Mouse (Mus musculus) thymus, adult 2 months (tissue): ENCODE results near the gene Dpm2. TPM values are rescaled to one million over a fixed set of nuclear protein-coding genes. Genes with fewer than 3 reads are reported as not detected.
A peak's percentile ranks its signal among the peaks of the same experiment; 100 is the strongest.

Experiments
- DNase-seq: peaks from one replicate; pipeline ENCODE4 v3.0.0; 2021
- H3K27ac ChIP-seq: fragments of 200-500 bp; 2 replicates; pipeline ENCODE4 v1.5.1; 2012; ENCODE audit warnings: low read length, control low read depth; ENCODE audit not compliant: control insufficient read depth, insufficient read depth
- H3K27me3 ChIP-seq: fragments of 200-500 bp; 2 replicates; pipeline ENCODE4 v1.6.1; 2012; ENCODE audit warnings: mild to moderate bottlenecking, low read length, moderate library complexity, mixed read lengths; ENCODE audit not compliant: control insufficient read depth, insufficient read depth
- H3K36me3 ChIP-seq: fragments of 200-500 bp; 2 replicates; pipeline ENCODE4 v1.6.1; 2012; ENCODE audit warnings: mild to moderate bottlenecking, low read length, moderate library complexity; ENCODE audit not compliant: control insufficient read depth, insufficient read depth
- H3K4me1 ChIP-seq: fragments of 200-500 bp; replicated peaks from 2 replicates; pipeline ENCODE4 v1.6.1; 2012; ENCODE audit warnings: low read length; ENCODE audit not compliant: control insufficient read depth, insufficient read depth
- H3K4me3 ChIP-seq: fragments of 200-500 bp; 2 replicates; pipeline ENCODE4 v1.5.1; 2012; ENCODE audit warnings: mild to moderate bottlenecking, low read length, control low read depth, moderate library complexity; ENCODE audit not compliant: control insufficient read depth, insufficient read depth
- CTCF ChIP-seq: fragments of 200-500 bp; IDR thresholded peaks from 2 replicates; pipeline ENCODE4 v1.5.1; 2012; ENCODE audit warnings: mild to moderate bottlenecking, control low read depth, low read length, moderate library complexity, borderline replicate concordance; ENCODE audit not compliant: control insufficient read depth, poor library complexity, insufficient read depth; ENCODE audit errors: extremely low read depth
- POLR2A ChIP-seq: fragments of 200-500 bp; IDR thresholded peaks from 2 replicates; pipeline ENCODE4 v1.6.1; 2012; ENCODE audit warnings: mild to moderate bottlenecking, low read length, control low read depth, moderate library complexity; ENCODE audit not compliant: control insufficient read depth, poor library complexity, insufficient read depth; ENCODE audit errors: extremely low read depth
- WGBS: fragments of 180-500 bp; shearing (Covaris S2); methylation state at CpG from one replicate; pipeline ENCODE4 v1.1.7; 2018; 5-methylcytosine and 5-hydroxymethylcytosine counted together
- polyA plus RNA-seq: library from polyadenylated mRNA; depleted of rRNA; stranded (reverse); fragments of >200 nt; gene quantifications from 2 replicates; pipeline ENCODE4 v1.2.3, GENCODE M21; 2012; rRNA removed

The Dpm2 gene
- polyA plus RNA-seq = 158 and 173 TPM in 2 replicates

DNA sequence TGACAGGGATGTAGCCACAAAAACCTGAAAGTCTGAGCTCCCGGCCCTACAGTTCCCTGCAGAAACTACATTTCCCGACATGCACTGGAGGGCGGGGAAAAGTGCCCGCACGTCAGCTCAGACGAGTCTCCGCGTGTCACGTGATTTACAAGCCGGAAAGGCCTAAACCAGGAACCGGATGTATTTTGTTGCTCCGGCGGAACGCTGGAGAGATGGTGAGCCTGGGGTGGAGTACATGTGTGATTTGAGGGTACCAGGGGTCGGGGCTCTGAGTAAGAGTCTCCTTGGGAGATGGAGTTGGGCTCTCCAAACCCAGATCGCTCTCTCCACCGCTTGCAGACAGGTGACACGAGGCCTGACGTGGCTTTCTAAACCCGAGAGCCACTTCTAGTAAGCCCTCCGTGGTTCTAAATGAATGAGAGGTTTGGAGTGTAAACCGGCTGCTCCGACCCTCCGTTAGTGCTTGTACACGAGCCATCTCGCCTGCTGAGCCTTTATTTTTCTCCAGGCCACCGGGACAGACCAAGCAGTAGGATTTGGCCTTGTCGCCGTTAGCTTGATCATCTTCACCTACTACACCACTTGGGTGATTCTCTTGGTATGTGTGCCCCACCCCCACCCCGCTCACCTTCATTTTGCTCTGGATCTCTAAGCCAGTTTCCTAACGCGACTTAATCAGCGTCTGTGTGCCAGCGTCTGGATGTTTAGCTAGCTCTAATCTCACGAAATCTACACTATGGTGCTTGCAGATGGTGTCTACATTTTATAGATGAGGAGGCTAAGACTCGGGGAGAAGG is at the start of gene Dpm2:
Gene Dpm2, plus strand, starts transcription at position 161 of the 797 bp plus-strand sequence.
- H3K27ac ChIP-seq = peak within 1 kb of the TSS; percentile 33; the same call in 1 of the 2 replicates
- peaks cover 16% of the 10 kb centered on the region for H3K4me1 ChIP-seq
- H3K27me3 ChIP-seq = no peaks in the 10 kb centered on the region
- peak; percentile 92 for DNase-seq
- TF ChIP-seq POLR2A (peak; percentile 76), CTCF (no peak)
- H3K4me3 ChIP-seq = peak within 1 kb of the TSS; percentile 94
- 0 out of 2 replicates have a peak, but pooled peaks cover 7% of the 10 kb centered on the region for H3K36me3 ChIP-seq
- under 1% methylated on average over 36 of the region's 36 CpGs for WGBS

DNA sequence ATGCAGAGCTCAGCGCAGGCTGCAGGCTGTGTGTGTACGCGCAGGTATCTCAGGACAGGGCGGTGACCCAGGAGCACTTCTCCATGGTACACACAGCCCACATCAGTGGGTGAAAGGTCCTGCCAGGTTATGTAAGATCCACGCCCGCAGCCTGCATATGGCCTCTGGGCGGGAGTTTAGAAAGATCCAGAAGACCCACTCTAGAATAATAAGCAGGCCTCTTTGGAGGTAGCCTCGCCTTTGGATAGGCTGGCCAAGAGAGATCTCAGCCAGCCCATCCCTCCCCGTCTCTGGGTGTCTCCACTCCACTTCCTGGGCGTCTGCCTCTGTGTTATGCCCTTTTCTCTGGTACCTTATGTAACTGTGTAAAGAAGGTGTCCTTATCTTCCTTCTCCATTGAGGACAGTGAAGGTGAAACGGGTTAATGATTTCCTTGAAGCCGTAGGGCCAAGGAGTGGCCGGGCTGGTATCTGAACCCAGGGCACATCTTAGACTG is 46.1 kb upstream of the Dpm2 start:
- no peak for DNase-seq
- Histone ChIP-seq H3K4me3 (no peak overlapping the region), H3K27ac (no peak overlapping the region), H3K36me3 (no peaks in the 10 kb centered on the region), H3K27me3 (no peaks in the 10 kb centered on the region), H3K4me1 (no peaks in the 10 kb centered on the region; the same call in none of the 2 replicates)
- TF ChIP-seq CTCF = no peak
- TF ChIP-seq POLR2A = no peak
- WGBS = 95% methylated on average over 13 of the region's 13 CpGs

DNA sequence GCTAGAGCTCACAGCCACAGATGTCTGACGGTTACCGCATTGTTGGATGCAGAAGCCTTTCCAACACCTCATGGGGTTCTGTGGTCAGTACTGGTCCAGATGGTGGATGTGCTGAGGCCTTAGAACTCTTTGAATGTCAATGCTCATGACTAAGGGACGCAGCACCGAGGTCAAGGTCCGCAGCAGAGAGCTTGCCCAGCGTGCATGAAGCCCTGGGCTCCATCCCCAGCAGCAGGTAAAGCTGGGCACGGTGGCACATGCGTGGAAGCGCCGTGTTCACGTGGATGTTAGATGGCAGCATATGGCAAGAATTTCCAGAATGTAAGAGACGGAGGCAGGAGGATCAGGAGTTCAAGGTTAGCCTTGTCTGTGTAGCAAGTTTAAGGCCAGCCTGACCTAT is 44.8 kb upstream of the Dpm2 start:
- Histone ChIP-seq H3K4me3 (no peak overlapping the region), H3K4me1 (no peaks in the 10 kb centered on the region; the same call in 1 of the 2 replicates), H3K27me3 (no peaks in the 10 kb centered on the region), H3K27ac (no peak overlapping the region), H3K36me3 (no peaks in the 10 kb centered on the region)
- DNase-seq = no peak
- WGBS = 97% methylated on average over 12 of the region's 12 CpGs
- TF ChIP-seq POLR2A (no peak), CTCF (no peak)

DNA sequence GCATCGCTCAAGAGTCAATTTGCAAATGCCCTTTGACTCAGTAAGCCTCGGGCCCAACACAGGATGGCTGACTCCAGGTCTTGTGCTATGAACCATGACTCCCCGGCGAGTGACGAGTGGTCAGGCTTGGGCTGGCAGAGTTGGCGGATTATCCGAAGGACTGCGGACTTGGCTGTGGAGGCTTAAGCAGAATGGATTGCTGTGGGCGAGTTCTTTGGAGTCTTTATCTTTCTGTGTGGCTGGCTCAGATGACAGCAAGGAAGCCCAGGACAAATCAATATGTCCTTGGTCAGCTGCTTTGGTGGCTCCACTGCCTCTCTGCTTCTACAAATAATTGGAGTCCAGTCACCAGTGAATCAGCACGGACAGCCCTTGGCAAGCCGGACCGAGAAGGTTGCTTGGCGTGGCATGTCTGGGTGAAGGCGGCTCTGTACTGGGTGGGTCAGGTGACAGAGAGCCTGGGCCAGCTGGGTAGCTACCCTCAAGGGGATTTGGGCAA is 43.1 kb upstream of the Dpm2 start:
- Histone ChIP-seq H3K27me3 (no peaks in the 10 kb centered on the region), H3K27ac (no peak overlapping the region), H3K4me3 (no peak overlapping the region), H3K36me3 (no peaks in the 10 kb centered on the region), H3K4me1 (no peaks in the 10 kb centered on the region; the same call in 1 of the 2 replicates)
- 93% methylated on average over 14 of the region's 14 CpGs for WGBS
- TF ChIP-seq CTCF (no peak), POLR2A (no peak)
- no peak for DNase-seq

DNA sequence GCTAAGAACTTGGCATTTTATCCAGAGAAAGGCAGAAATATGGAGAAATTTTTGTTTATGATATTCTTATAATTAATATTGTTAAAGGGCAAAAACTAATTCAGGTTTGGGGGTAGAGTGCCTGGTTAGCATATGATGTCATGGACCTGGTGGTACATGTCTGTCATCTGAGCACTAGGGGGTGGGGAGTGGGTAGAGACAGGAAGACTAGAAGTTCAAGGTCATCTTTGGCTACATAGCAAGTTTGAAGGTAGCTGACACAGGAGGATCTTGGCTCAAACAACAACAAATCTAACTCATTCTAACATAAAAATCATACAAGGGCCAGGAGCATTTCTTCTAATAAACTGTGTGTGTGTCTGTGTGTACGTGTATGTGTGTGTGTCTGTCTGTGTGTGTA is 42.3 kb upstream of the Dpm2 start:
- 83% methylated on average over 1 of the region's 1 CpGs for WGBS
- TF ChIP-seq POLR2A (no peak), CTCF (no peak)
- Histone ChIP-seq H3K27me3 (no peaks in the 10 kb centered on the region), H3K27ac (no peak overlapping the region), H3K36me3 (no peaks in the 10 kb centered on the region), H3K4me1 (no peaks in the 10 kb centered on the region; the same call in 1 of the 2 replicates), H3K4me3 (no peak overlapping the region)
- no peak for DNase-seq

DNA sequence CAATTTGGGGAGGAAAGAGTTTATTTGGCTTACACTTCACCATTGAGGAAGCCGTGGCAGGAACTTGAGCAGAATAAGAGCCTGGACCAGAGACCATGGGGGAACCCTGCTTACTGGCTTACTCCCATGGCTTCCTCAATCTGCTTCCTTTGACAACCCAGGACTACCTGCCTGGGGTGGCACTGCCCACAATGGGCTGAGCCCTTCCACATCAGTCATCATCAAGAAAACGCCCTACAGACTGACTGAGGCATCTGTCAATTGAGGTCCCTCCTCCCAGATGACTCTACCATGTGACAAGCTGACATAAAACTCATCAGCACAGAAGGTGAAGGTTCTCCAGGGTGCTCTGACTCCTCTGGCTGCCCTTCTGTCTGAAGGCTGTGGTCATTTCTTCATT is 40.2 kb upstream of the Dpm2 start:
- DNase-seq = no peak
- Histone ChIP-seq H3K4me1 (peaks cover 4% of the 10 kb centered on the region), H3K4me3 (no peak overlapping the region), H3K36me3 (no peaks in the 10 kb centered on the region), H3K27me3 (no peaks in the 10 kb centered on the region), H3K27ac (no peak overlapping the region)
- 44% methylated on average over 2 of the region's 2 CpGs for WGBS
- TF ChIP-seq POLR2A (no peak), CTCF (no peak)
